Mouse (Mus musculus): ENCODE data around the gene Ddx23.

- TF ChIP-seq CTCF (IDR thresholded peaks at IDR 0.05; ENCODE audit: low read depth) (no peak), EP300 (optimal IDR thresholded peaks at IDR 0.05) (no peak)
These were observed 36.6 kb downstream of the Ddx23 start for GRCm38 (mm10) chr15:98626078-98626477.
